Mouse (Mus musculus) liver, postnatal 0 days (tissue): Measurements from ENCODE around the gene Cggbp1.

ENCODE experiments used
- CTCF ChIP-seq: sonication (generic); IDR thresholded peaks from 2 replicates; pipeline ENCODE4 v1.5.1; 2016; ENCODE audit warnings: antibody characterized with exemption, low read depth
- EP300 ChIP-seq: IDR thresholded peaks from 2 replicates; pipeline ENCODE4 v1.6.1; 2016; ENCODE audit warnings: antibody characterized with exemption, low read depth, mild to moderate bottlenecking

- no peak for TF ChIP-seq CTCF
- TF ChIP-seq EP300: no peak
Observed at GRCm38 (mm10) chr16:64875384-64875783, 23.6 kb downstream of the Cggbp1 start.
